Mouse (Mus musculus): ENCODE results near the gene Fdps. TPM values are rescaled to one million over a fixed set of nuclear protein-coding genes. Genes with fewer than 3 reads are reported as not detected.

The Fdps gene
- polyA plus RNA-seq, 1 experiment from 2014 or later, result 315 TPM

DNA sequence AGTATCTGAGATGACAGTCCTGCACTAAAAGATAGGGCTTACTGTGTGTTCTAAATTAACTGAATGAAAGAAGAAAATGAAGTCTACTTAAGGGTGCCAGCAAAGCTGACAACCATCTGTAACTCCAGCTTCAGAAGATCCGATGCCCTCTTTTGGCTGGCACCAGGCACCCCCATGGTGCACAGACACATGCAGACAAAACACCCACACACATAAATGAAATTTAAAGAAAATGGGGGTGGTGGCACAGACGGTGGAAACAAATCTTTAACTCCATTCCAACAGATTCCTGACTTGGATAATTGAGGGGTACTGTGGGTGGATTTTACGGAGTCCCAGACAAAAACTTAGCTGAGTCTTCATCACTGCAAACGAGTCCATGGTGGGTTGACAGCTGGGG, 30.1 kb upstream of the Fdps start:
- no peak for ATAC-seq
- no peaks in the 10 kb centered on the region for H3K9me3 ChIP-seq (replicated peaks)
- no peaks in the 10 kb centered on the region for H3K27me3 ChIP-seq
- H3K9ac ChIP-seq, result no peak overlapping the region
- peak overlapping the region; percentile 32; the same call in 1 of the 2 replicates for H3K4me3 ChIP-seq
- no peak overlapping the region for H3K27ac ChIP-seq
- WGBS, result 30% methylated on average over 4 of the region's 4 CpGs
- peak overlapping the region; percentile 63 for H3K4me2 ChIP-seq
- H3K4me1 ChIP-seq, result peaks cover 6% of the 10 kb centered on the region
- H3K36me3 ChIP-seq (ENCODE audit: poor library complexity, severe bottlenecking), result no peaks in the 10 kb centered on the region

DNA sequence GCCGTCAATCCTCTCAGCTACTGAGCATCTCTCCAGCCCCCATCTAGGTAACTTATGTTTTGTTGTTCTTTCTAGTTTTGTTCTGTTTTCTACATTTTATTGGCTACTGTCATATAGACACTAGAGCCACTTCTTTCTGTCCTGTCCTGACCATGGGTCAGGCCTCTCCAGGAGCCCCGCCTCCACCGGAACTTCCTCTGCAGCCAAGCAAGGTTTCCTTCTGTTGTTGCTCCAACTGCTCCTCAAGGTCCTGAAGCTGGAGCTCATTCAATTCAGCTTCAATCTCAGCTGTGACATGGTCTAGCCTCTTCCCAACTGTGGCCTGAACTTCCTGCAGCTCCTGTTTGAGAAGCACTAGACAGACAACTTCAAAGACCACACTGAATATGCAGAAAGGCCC, 28.1 kb upstream of the Fdps start:
- H3K4me3 ChIP-seq, result no peak overlapping the region
- no peaks in the 10 kb centered on the region for H3K27me3 ChIP-seq
- no peak overlapping the region for H3K9ac ChIP-seq
- H3K9me3 ChIP-seq (replicated peaks), result no peaks in the 10 kb centered on the region
- WGBS, result 96% methylated on average over 3 of the region's 3 CpGs
- no peak overlapping the region for H3K4me2 ChIP-seq
- no peak overlapping the region for H3K27ac ChIP-seq
- peaks cover 6% of the 10 kb centered on the region for H3K4me1 ChIP-seq
- no peaks in the 10 kb centered on the region for H3K36me3 ChIP-seq (ENCODE audit: poor library complexity, severe bottlenecking)
- no peak for ATAC-seq

DNA sequence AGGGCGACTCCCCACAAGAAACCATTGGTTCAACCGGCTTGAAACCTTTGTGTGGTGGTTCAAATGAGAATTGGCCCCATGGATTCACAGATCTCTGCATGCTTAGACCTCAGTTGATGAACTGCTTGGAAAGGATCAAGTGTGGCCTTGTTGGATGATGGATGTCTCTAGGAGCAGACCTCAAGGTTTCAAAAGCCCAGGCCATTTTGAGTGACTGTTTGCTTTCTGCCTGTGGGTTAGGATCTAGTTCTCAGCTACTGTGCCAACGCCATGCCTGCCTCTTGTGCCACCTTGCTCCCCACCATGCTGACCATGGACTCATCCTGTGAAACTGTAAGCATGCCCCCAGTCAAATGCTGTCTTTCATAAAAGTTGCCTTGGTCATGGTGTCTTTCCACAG, 24.2 kb upstream of the Fdps start:
- no peaks in the 10 kb centered on the region for H3K27me3 ChIP-seq
- no peaks in the 10 kb centered on the region for H3K9me3 ChIP-seq (replicated peaks)
- no peak overlapping the region for H3K4me3 ChIP-seq
- no peak overlapping the region for H3K4me2 ChIP-seq
- no peak overlapping the region for H3K27ac ChIP-seq
- WGBS, result 86% methylated on average over 3 of the region's 3 CpGs
- no peak overlapping the region for H3K9ac ChIP-seq
- no peak for ATAC-seq
- no peaks in the 10 kb centered on the region for H3K36me3 ChIP-seq (ENCODE audit: poor library complexity, severe bottlenecking)
- H3K4me1 ChIP-seq, result no peaks in the 10 kb centered on the region

DNA sequence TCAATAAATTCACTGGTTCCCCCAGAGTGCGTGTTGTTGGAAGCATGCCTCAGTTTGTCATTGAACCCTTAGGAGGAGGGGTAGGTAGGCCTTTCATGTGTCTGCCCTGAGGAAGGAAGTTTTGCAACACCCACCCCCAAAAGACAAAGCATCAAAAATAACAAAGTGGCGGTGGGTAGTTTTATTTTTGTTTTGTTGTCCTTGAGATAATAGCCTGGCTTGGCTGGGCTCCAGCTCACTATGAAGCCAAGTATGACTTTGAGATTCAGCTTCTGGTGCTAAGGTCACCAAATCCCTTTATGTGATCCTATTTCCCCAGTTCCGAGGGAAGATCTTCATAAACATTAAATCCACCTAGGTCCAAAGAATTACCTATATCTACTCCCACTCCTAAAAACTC, 22.5 kb upstream of the Fdps start:
- Histone ChIP-seq H3K27me3 (no peaks in the 10 kb centered on the region), H3K9me3 (replicated peaks) (no peaks in the 10 kb centered on the region), H3K4me1 (no peaks in the 10 kb centered on the region), H3K9ac (no peak overlapping the region), H3K4me2 (no peak overlapping the region), H3K27ac (no peak overlapping the region), H3K4me3 (no peak overlapping the region), H3K36me3 (ENCODE audit: poor library complexity, severe bottlenecking) (no peaks in the 10 kb centered on the region)
- ATAC-seq, result no peak
- WGBS, result 81% methylated on average over 3 of the region's 3 CpGs

DNA sequence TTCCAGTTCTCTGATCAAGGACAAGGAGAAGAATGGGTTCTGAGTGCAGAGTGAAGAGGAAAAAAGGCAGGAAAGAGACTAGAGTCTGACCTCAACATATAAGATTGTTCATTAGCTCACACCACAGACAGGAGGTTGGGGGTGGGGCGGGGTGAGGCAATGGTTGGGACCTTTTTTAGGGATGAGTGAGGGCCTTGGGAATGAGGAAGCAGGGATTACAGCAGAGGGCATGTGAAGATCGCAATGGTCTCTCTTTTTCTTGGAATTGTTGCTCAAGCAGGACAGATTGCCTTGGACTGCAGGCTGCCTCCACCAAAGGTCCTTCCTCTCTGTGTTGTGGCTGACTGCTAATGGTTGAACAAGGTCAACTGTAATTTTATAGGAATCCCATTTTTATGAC, 21.6 kb upstream of the Fdps start:
- 87% methylated on average over 2 of the region's 2 CpGs for WGBS
- no peak overlapping the region for H3K4me2 ChIP-seq
- H3K9me3 ChIP-seq (replicated peaks), result no peaks in the 10 kb centered on the region
- no peak for ATAC-seq
- H3K27ac ChIP-seq, result no peak overlapping the region
- H3K27me3 ChIP-seq, result no peaks in the 10 kb centered on the region
- H3K9ac ChIP-seq, result no peak overlapping the region
- H3K4me1 ChIP-seq, result no peaks in the 10 kb centered on the region
- H3K4me3 ChIP-seq, result no peak overlapping the region
- no peaks in the 10 kb centered on the region for H3K36me3 ChIP-seq (ENCODE audit: poor library complexity, severe bottlenecking)

DNA sequence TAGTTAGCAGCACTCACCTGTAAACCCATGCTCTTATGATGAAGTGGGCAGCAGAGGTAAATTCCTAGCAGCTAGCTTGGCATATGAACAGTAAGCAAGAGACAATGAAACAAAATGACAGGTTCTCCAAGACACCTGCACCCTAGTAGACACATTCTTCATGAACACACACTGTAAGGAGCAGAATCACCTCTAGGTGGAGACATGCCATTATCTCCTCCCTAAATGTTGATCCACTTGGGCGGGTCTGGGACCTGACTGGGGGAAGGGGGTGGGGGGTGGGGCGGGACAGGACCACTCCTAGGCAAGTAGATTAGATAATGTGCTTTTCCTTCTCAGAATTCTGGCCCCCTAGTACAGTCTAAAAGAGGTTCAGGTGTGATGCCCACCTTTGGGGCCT, 13.8 kb upstream of the Fdps start:
- ATAC-seq, result no peak
- Histone ChIP-seq H3K9me3 (replicated peaks) (no peaks in the 10 kb centered on the region), H3K4me1 (no peaks in the 10 kb centered on the region), H3K4me3 (no peak overlapping the region), H3K36me3 (ENCODE audit: poor library complexity, severe bottlenecking) (no peaks in the 10 kb centered on the region), H3K9ac (no peak overlapping the region), H3K27me3 (no peaks in the 10 kb centered on the region), H3K4me2 (no peak overlapping the region), H3K27ac (no peak overlapping the region)
- 12% methylated on average over 2 of the region's 2 CpGs for WGBS

DNA sequence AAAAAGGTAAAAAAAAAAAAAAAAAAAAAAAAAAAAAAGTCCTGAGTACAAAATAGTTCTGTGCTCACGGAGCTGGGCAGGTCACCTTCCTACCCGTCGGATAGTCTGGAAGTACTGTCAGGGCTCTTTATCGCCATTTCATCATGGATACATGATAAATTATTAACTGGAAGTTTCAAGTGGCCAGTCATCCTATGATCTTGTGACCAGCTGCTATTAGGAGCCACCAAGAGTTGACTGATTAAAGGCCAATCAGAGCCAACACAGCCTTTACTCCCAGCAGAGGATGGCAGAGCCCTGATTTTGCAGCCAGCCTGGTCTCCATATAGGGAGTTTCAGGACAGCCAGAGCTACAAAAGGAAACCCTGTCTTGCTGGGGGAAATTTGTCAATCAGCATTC, 11.3 kb upstream of the Fdps start:
- WGBS, result 90% methylated on average over 4 of the region's 4 CpGs
- ATAC-seq, result no peak

DNA sequence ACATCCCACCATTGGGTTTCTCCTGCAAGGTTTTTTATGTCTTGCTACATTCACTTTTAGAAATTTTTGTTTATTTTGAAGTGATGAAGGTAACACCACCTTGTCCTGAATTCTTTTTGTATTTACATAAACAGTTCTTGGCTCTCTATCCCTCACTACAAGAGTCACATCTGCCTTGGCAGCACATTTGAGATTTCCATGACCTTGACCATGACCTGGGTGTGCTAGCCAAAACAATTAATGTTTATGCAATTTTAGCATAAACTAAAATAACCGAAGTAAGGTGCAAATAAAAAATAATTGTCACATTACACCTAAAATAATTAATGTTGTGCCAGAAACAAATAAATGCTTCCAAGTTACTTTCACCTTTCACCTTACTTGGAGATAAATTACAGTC, 6.4 kb upstream of the Fdps start:
- no peaks in the 10 kb centered on the region for H3K4me1 ChIP-seq
- H3K27me3 ChIP-seq, result no peaks in the 10 kb centered on the region
- no peak overlapping the region for H3K4me3 ChIP-seq
- no peaks in the 10 kb centered on the region for H3K36me3 ChIP-seq (ENCODE audit: poor library complexity, severe bottlenecking)
- no peak overlapping the region for H3K4me2 ChIP-seq
- ATAC-seq, result no peak
- no peak overlapping the region for H3K27ac ChIP-seq
- H3K9ac ChIP-seq, result no peak overlapping the region
- no peaks in the 10 kb centered on the region for H3K9me3 ChIP-seq (replicated peaks)
- WGBS, result 76% methylated on average over 1 of the region's 1 CpGs

More for the DNA sequence above, 11.3 kb upstream of the Fdps start:
- no peaks in the 10 kb centered on the region for H3K9me3 ChIP-seq (replicated peaks)
- H3K9ac ChIP-seq, result no peak overlapping the region
- no peak overlapping the region for H3K27ac ChIP-seq
- H3K4me1 ChIP-seq, result no peaks in the 10 kb centered on the region
- no peaks in the 10 kb centered on the region for H3K36me3 ChIP-seq (ENCODE audit: poor library complexity, severe bottlenecking)
- no peak overlapping the region for H3K4me3 ChIP-seq
- no peak overlapping the region for H3K4me2 ChIP-seq
- H3K27me3 ChIP-seq, result no peaks in the 10 kb centered on the region

DNA sequence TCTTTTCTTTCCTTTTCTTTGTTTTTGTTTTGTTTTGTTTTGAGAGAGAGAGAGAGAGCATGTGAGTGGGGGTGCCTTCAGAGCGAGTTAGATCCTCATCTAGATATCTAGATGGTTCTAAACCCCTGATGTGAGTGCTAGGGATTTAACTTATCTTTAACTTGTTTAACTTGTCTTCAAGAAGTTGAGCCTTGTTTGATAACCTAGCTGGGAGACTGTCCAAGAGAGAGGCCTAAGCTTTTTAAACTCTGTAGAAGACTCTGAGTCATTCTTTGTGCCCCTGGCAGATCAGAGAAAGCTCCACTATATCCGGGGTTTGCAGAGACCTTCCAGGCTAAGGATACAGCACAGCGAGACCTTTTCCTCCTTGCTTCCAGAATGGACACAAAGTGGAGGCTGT, 5.8 kb upstream of the Fdps start:
- no peaks in the 10 kb centered on the region for H3K27me3 ChIP-seq
- no peak overlapping the region for H3K4me2 ChIP-seq
- no peak overlapping the region for H3K27ac ChIP-seq
- no peak overlapping the region for H3K9ac ChIP-seq
- WGBS, result 75% methylated on average over 3 of the region's 3 CpGs
- peaks cover 3% of the 10 kb centered on the region; the same call in 1 of the 2 replicates for H3K4me1 ChIP-seq
- no peak overlapping the region for H3K4me3 ChIP-seq
- ATAC-seq, result no peak
- no peaks in the 10 kb centered on the region for H3K9me3 ChIP-seq (replicated peaks)
- no peaks in the 10 kb centered on the region for H3K36me3 ChIP-seq (ENCODE audit: poor library complexity, severe bottlenecking)

DNA sequence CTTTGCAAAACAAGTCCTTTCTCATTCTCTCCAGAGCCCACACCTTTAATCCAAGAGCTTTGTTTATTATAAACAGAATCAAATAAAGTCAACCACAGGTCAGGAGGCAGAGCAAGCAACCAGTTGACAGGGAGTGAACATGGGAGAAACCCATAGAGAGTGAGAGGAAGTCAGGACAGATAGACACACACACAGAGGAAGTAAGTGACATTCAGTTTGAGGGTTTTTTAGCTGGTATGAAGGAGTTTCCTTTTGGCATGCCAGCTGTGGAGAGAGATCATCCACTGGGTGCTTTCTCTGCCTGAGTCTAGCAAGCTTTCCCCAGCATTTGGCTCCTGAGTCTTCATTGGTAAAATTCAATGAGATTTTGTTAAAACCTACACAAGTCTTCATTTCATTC, 5.1 kb upstream of the Fdps start:
- Histone ChIP-seq H3K9ac (no peak overlapping the region), H3K4me1 (peaks cover 8% of the 10 kb centered on the region), H3K4me3 (no peak overlapping the region), H3K27ac (no peak overlapping the region), H3K36me3 (ENCODE audit: poor library complexity, severe bottlenecking) (no peaks in the 10 kb centered on the region), H3K9me3 (replicated peaks) (no peaks in the 10 kb centered on the region), H3K27me3 (no peaks in the 10 kb centered on the region), H3K4me2 (no peak overlapping the region)
- ATAC-seq, result no peak

DNA sequence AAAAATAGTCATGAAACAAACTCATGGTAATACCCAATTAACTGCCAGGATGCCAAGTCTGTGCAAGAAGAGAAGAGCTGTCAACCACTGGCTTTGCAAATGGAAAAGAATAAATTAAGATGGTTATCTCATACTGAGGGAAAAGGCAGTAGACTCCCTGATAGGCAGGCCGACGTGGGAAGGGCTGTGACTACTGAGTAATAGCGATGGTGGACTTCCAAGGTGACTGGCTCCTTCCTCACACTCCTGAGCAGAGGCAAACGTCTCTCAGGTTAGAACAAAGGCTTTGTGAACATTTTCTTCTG, 1.5 kb upstream of the Fdps start:
- H3K4me3 ChIP-seq, result no peak overlapping the region

DNA sequence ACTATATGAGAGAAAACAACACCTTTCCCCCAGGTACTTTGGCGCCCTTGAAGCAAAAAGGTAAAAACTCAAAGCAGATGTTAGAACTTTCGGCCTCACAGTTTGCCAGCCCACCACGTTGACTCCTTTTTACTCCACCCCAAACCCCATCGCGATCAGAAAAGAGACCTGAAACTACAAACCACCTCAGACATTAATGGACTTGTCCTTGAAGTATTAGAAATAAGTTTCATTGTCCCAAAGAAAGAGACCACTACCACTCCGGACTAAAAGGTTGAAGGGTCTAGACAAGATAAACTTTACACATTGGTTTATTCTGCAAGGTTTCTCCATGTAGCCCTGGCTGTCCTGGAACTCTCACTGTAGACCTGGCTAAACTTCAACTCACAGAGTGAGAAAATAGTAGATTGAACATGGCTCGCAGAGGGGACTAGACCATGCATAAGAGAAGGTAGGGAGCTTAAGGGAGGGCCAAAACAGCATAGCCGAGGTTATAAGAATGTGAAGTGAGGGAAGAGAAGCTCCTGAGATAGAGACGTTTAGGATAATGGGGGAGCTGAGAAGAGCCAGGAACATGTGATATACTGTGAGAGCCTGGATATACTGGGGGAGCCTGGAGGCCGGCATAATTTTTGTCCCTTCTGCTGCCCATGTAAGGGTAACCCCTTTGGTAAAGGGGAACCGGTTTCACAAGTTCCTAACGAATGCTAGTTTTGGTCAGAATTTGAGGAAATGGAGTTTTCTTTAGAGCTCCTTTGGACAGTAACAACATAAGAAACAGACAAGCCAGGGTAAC, 934 bp upstream of the Fdps start:
- Histone ChIP-seq H3K9ac (0 out of 2 replicates have a peak overlapping the region, but pooled peaks have one; percentile 50), H3K27ac (peak overlapping the region; percentile 65), H3K27me3 (no peaks in the 10 kb centered on the region), H3K9me3 (replicated peaks) (no peaks in the 10 kb centered on the region), H3K36me3 (ENCODE audit: poor library complexity, severe bottlenecking) (peaks cover 26% of the 10 kb centered on the region), H3K4me2 (peak overlapping the region; percentile 86), H3K4me1 (peaks cover 33% of the 10 kb centered on the region), H3K4me3 (peak overlapping the region; percentile 76)
- 64% methylated on average over 12 of the region's 12 CpGs for WGBS
- ATAC-seq, result no peak

More for the DNA sequence above, 1.5 kb upstream of the Fdps start:
- ATAC-seq, result no peak
- H3K27me3 ChIP-seq, result no peaks in the 10 kb centered on the region
- no peaks in the 10 kb centered on the region for H3K9me3 ChIP-seq (replicated peaks)
- peaks cover 21% of the 10 kb centered on the region for H3K36me3 ChIP-seq (ENCODE audit: poor library complexity, severe bottlenecking)
- no peak overlapping the region for H3K4me2 ChIP-seq
- WGBS, result 79% methylated on average over 4 of the region's 4 CpGs
- H3K27ac ChIP-seq, result no peak overlapping the region
- H3K4me1 ChIP-seq, result peaks cover 33% of the 10 kb centered on the region
- no peak overlapping the region for H3K9ac ChIP-seq

DNA sequence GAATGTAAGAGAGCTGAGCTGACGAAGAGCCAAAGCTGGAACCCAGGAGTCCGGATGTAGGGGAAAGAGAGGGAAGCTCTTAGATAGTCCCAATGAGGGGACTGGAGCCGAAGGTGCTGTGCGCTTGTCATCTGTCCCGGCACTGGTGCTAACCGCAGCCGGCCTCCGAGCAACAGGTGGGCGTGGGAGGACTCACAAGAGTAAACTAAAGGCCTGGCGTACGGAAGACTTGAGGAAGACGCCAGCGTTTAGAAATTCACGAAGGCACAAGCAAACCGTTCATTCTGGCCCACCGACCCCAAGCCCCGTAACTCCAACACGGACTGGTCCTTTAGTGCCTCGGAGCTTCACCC, 324 bp downstream of the Fdps start:
- Histone ChIP-seq H3K27ac (peak overlapping the region; percentile 72), H3K27me3 (no peaks in the 10 kb centered on the region), H3K9ac (peak overlapping the region; percentile 84), H3K4me1 (peaks cover 33% of the 10 kb centered on the region), H3K36me3 (ENCODE audit: poor library complexity, severe bottlenecking) (peaks cover 34% of the 10 kb centered on the region), H3K9me3 (replicated peaks) (no peaks in the 10 kb centered on the region), H3K4me3 (peak overlapping the region; percentile 76), H3K4me2 (peak overlapping the region; percentile 86)
- under 1% methylated on average over 19 of the region's 19 CpGs for whole genome bisulfite sequencing
- ATAC-seq, result no peak
